Mouse (Mus musculus) ZHBTc4 (cell line): ENCODE data around the gene Gsto2.

ENCODE experiments used
- DNase-seq: peaks from one replicate; pipeline ENCODE4 v3.0.0-alpha.2; 2011; ENCODE audit warnings: low read depth, low spot score

The Gsto2 gene

DNA sequence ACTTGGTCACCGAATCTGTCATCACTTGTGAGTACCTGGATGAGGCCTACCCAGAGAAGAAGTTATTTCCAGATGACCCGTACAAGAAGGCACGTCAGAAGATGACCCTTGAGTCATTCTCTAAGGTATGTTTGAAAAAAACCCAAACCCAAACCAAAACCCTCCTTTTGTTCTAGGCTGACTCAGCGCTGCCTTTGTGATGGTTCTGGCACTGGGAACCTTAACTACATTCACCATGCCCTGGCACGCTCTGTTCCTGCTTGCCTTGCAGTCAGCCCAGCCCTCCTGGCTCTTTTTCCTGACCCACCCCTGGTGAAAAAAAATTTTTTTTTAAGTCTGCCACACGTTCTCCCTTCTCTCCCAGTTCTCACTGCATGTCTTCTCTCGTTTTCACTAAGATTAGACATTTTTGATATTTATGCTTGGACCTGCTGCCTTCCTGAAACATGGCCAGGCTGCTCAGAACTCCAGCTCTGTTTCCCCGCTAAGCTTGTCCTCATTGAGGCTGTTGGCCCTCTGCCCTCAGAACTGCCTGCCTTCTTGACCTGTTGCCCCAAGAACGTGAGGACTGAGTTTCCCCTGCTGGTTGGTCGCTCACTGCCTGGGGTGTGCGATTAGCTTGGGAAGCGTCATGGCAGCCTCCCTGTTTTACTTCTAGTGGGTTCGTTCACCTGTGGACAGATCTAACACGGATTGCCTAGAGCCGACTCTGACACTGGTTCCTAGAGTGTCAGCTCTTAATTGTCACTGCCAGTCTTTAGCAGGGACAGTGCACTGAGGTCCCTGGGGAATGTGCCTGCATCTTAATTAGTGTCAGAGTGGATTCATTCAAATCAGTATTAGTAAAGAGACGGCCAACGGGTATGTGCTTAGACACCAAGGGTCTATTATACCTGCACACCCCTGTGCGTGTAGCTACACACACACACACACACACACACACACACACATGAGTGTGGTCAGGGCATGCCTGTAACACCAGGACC is 7.1 kb upstream of the Gsto2 start:
- DNase-seq, result no peak

DNA sequence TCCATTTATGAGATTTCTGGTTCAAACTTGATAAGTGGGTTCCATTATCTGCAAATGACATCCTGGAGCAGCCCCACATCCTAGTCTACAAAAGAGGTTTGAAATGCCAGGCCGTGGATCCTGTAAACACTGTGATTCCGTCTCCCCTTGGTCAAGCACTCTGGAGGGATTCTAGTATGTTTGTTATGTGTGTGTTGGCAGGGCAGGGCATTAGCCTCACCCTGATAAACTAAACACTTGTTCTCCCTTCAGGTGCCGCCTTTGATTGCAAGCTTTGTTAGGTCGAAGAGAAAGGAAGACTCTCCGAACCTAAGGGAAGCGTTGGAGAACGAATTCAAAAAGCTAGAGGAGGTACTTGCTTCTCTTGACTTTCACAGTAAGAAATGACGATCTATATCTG is 6.2 kb upstream of the Gsto2 start:
- no peak for DNase-seq

DNA sequence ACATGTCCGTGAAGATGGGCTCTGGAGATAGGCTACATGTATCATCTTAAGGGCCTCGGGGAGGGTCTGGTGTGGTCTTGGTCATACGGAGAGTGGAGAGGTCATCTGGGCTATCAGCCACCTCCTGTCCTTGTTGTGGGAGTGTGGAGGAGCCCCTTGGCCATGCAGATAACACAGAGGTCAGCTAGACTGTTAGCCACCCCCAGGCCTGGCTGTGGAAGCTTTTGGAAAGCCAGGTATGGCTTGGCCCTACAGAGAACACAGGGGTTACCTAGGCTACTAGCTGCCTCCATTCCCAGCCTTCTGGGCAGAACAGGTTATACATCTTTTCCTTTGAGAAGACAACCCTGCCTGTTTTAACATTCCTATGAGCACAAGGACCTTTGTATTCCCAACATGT is 2.8 kb upstream of the Gsto2 start:
- DNase-seq, result no peak

DNA sequence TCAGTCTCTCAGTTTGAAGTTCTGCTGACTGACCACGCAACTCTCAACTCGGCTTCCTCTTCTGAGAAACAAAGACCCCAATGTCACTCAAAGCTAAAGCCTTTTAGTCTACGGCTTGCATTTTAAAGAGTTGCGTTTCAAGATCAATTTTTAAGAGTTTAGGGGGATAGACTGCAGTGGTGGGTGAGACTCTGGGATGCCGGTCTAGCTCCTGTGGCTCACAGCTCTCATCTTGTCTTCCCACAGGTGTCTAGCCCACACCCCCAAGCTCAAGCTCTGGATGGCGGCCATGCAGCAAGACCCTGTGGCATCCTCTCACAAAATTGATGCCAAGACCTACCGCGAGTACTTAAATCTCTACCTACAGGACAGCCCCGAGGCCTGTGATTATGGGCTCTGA is 1.3 kb upstream of the Gsto2 start:
- DNase-seq, result no peak

DNA sequence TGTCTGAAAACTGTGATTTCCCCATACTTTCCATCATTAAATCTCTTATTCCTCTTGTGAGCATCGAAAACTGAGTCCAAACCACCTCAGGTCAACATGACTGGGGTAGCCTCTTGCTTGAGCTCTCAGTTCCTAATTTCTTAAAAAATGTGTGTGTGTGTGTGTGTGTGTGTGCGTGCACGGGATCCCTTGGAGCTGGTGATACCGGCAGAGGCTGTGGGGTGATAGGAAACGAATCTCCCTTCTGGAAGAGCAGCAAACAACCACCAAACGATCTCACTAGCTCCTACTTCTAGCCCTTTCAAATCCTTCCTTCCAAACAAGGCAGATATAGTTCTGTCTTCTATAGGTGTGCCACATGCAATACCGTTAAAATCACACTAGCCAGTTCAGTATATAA is 613 bp upstream of the Gsto2 start:
- DNase-seq, result no peak

DNA sequence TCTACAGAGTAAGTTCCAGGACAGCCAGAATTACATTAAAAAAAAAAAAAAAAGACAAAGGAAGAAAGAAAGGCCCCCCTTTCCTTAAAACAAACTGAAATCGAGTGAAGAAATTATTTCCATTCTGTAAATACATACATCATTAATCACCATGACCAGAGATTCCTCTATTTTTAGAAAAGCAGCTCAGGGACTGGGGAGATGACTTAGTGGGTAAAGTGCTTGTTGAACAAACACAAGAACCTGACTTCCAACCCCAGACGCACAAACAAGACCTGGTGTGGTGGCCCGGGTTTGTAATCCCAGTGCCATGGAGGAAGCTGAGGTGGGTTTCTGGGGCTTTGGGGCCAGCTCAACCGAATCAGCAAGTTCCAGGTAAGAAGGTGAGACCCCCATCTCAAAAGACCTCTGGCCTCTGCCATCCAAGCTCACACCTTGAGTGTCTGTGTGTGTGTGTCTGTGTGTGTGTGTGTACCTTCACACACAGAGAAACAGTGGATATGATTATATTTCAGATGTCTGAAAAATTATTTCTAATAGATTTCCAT is 2.4 kb downstream of the Gsto2 start:
- DNase-seq, result no peak

DNA sequence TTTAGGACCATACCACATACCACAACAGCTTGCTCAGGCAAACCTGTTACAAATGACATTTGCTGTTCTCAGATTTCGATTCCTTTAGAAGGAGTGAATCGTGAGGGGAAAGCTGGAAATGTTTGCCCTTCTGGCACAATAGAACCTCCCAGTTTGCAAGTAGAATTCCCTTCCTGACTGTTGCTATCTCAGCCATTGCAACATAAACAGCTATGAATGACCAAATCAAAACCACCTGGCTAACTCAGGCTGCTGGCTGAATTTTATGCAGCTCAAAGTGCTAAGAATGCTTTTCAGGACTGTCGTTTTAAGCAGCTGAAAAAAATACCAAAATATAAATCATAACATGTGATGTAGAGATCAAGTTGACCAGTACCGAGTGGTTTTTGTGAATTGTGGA is 3.6 kb downstream of the Gsto2 start:
- no peak for DNase-seq

DNA sequence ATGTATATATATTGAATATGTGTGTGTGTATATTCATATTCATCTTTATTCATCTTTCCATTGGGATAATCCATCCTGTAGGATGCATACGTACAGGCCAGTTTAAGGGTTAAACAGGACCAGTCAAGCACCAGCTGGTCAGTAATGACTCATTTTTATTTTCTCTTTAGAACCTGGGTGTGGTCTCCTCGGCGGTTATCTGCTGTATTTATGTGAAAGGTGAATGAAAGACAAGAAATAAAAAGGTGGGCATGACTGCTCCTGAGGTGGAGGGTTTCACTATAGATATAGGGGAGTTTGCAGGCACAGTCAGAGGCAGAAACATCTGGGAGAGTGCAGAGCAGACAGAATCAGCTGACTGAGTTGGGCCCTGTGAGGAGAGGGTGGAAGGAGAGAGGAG is 4.2 kb downstream of the Gsto2 start:
- no peak for DNase-seq

DNA sequence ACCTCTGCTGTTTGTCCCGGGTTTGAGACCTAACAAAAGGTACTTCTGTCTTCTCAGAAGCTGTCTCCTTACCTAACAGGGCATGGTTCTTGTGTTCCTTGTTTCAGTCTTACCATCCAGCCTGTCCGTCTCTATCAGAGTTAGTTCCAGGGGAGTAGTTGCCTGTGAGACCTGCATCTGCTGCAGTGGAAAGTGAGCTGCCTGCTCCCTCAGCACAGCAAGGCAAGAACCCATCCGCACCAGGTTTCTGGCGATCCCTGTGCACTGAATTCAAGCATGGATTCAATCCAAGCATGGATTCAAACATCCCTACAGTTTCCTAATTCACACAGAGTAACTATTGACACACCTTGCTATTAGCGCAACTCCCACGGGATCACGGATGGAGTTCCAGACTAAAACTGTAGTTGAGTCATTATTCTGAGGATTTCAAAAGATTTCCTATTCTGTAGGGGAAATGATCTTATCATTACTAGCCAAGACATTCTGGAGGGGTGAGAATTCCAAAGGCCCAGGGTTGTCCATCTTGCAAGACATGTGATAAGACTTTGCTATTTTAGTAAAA is 4.8 kb downstream of the Gsto2 start:
- DNase-seq, result no peak

DNA sequence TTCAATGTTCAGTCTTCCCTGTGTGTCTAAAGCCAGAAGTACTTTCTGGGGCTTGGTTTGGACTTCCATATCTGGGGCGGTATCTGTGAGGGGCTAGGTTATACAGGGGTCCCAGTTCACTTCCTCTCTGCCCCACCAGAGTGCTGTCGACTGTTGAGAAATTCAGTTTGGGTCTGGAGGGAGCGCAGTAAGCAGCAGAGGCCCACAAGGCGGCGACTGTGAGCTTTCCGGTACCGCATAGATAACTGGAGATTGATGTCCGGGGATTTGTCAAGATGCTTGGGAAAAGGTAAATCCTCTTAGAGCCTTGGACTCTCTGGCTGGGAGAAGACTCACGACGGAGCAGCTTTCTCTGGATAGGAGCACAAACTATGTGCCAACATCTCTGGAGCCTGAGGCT is 6.2 kb downstream of the Gsto2 start:
- no peak for DNase-seq

DNA sequence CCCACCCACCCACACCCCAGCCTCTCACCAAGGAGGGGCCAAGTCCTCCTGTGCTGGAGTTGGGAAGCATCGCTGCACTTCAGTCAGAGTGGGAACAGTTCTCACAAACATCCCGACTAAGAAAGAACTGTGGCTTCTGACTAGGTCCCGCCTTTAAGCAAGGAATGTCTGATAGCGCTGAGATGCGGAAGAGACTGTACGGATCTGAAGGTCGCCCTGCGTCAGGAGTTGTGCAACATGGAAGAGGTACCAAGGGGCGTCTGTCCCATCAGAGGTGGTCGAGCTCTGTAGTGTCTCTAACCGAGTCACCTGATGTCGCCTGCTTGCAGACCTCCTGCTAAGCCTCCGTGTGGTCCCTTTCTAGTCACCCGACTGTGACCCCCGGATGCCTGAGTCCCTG is 10.9 kb downstream of the Gsto2 start:
- peak; percentile 30 for DNase-seq

DNA sequence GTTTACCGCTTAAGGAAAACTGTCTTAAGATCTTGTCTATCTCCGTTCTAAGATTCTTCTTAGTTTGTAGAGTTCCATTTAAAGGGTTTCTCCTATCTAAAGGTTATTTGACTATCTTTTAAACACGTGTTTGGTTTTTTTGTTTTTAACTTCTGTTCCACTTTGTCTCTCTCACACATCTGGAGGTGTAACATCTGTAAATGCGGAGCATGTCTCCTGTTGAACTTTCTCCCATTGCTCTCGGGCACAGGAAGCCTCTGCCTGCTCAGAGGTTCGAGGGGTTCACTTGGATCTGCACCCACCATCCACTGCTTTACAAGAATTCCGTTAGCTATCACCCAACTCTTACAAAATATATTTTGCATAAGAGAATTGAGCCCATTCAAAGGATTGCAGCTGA is 16.2 kb downstream of the Gsto2 start:
- no peak for DNase-seq

DNA sequence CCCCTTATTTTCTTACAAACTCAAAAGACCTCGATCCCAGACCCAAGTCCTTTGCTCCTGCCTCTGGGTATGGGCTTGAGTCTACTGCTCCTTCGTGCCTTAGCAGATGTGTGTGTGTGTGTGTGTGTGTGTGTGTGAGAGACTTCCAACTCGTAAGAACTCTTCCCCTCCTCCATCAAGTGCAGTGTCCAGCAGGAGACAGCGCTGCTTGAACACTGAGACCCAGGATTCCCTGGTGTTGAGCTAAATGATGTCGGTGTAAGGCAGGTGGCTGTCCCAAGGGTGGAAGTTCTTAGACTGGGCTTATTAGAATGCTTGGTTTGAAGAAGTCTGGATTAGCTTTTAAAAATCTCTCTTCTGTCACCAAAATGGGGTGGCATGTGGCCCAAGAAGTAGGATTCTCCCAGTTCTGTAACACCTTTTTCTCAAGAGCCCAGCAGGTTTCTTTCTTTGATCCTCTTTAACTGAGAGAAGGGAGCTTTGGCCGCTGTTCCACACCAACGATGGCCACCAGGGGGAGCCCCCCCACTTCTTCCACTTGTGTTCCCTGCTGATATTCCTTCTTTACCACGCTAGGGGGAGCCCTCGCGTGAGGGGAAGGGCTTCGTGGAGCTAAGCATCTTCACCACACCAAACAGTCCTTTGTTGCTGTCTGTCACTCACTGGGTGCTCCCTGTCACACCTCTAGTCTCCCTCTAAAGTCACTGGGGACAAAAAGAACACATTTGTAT is 17.0 kb downstream of the Gsto2 start:
- peak; percentile 93 for DNase-seq

DNA sequence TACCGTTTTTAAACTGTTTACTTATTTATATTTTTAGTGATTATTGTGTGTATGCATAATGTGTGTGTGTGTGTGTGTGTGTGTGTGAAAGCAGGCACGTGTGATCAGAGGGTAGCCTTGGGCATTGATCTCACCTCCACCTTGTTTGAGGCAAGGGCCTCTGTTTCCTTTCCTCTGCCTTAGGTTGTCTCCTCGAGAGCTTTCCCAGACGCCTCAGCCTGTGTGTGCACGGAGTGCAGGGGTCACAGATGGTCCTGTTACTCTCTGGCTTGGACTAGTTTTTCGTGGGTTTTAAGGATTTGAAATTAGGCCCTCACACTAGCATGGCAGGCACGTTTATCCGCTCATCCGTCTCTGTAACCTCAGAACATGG is 17.5 kb downstream of the Gsto2 start:
- no peak for DNase-seq

DNA sequence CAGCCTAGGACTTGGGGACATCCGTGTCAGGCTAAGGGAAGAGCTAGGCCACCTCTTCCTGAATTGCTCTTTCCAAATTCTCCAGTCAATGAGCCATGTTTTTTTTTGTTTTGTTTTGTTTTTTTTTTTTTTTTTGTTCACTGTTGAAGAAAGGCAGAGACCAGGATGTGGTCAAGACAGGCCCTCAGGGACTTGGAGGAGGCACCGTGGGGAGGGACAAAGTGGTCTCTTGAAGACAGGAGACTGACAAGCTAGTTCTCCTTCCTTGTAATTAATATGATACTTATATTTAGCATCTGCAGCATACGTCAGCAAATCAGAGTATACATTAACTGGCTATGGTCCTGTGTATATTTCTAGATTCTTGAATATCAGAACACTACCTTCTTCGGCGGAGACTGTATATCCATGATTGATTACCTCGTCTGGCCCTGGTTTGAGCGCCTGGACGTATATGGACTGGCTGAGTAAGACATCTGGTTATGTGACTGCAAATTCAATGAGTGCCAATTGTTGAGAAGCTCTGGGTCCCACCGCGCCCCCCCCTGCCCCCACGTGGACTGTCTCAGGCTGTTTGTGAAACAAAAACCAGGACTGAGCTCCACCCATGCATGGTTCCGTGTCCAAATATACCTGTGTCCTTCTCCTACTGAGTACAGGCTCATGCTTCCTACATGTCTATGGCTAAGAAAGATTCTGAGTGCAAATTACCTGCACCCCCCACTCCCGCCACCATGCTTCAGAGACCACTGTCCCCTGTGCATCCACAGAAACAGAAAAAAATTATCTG is 19.2 kb downstream of the Gsto2 start:
- no peak for DNase-seq

DNA sequence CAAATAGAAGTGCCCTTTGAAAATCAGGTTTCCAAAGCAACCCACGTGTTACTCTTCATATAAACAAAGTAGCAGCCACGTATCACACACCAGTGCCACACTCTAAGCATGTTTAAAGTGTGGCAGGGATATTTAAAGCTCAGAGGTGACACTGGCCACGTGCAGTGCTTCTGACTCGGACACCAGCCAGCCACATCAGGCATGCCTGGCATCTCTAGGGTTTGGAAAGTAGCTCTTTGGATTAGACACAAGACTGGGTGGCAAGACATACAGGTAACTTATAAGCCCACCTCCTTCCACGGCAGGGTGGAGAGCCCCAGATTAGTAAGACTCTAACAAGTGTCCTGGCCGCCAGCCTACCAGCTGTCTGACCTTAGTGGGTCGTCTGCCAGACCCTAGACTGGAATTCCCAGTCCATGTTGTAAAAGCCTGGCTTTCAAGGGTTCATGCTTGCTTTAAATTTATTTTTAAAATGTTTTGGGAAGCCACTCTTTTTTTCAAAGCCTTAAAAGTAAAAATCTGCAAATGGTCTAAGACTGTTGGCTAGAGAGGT is 19.9 kb downstream of the Gsto2 start:
- DNase-seq, result no peak

DNA sequence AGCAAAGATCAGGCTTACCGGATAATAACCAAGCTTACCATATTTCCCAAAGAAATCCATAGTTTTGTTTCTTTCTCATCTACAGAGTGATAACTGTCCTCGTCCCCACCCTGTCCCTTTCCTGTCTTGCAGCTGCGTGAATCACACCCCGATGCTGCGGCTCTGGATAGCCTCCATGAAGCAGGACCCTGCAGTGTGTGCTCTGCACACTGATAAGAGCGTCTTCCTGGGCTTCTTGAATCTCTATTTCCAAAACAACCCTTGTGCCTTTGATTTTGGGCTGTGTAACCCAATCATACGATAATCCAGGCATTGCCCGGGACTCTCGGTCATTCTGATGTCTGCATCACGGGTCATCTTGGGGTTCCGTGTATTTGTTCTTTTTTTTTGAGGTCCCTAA is 20.6 kb downstream of the Gsto2 start:
- DNase-seq, result no peak

DNA sequence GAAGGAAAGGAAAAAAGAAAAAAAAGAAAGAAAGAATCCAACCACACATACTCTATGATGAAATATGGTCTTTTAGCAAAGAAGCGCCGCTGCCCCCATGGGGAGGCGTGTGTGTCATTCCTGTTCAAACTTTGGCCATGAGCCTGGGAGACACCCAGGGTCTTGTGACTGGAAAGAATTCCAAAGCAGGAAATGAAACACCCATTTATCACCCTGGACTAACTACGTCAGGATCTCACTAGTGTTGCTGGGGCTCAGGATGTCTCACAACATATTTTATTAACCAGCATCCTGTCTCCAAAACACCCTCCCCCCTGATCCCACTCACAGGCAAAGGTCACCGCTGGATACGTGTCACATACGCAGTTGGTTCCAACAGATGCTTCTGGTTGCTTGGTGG is 21.3 kb downstream of the Gsto2 start:
- DNase-seq, result no peak

DNA sequence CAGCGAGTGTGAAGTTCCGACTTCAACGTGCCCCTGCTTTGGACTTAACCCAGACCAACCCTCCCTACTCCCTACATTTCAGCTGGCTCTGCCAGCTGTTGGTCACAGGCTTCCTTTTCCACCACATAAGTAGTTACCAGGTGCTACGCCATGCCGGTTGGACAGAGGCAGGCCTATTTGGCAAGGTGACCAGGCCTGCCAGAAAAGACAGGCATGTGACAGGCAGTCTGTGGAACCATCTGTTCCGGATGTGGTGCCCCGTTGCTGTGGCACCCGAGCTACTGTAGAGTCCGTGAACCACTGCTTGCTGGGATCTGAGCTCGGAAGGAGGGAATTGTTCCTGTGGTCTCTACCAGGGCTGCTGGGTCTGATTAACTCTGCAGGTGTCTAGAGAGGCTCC is 22.1 kb downstream of the Gsto2 start:
- no peak for DNase-seq

DNA sequence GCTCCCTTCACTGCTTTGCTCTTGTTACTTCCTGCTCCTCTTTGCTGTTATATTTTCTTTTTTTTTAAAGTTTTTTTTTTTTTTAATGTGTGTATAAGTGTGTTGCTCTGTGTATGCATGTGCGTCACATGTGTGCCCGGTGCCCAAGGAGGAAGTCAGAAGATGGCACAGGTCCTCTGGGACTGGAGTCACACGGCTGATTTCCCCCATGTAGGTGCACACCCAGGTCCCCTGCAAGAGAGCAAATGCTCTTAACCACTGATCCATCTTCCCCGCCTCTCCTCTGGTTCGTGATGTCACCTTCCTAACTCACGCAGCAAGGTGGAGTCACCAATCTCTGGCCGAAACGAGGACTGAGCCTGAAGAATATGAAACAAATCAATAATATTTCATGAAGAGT is 22.7 kb downstream of the Gsto2 start:
- no peak for DNase-seq

DNA sequence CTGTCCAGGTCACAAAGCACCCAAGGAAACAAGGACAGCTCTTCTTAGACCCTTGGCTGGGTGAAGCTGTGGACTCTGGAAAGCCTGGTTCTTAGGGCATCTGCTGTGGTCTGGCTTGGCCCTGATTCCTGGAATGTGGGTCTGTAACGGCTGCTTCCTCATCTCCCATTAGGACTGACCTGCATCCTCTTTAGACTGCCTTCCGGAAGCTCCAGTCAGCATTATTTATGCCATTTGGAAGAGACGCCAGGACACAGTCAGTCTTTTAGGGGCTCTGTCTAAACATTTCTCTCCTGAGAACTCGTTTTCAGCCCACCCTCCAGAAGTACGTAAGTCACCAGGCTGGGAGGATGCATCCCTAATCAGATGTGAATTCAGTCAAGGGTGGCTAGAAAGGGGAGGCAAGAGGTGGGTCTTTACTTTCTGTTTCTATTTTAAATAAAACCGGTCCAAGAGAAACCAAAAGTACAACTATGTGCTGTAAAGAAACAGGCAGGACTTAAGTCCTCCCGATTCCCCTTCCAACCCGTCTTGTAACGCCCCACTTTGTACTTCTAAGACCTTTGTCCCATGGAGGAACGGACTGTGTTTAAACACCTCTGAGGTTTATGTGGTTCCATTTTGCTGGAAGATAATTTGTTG is 25.3 kb downstream of the Gsto2 start:
- DNase-seq, result no peak
